Mouse (Mus musculus) erythroblast, adult 5-6 weeks (primary cell): ENCODE data around the gene Ccdc88c. TPM values are rescaled to one million over a fixed set of nuclear protein-coding genes. Genes with fewer than 3 reads are reported as not detected.

Experiments used
- ATAC-seq: replicated peaks from 2 replicates; pipeline ENCODE4 v1.8.0; 2016; ENCODE audit warnings: moderate number of reproducible peaks, mild to moderate bottlenecking, moderate TSS enrichment, inconsistent platforms; ENCODE audit not compliant: poor library complexity, low FRiP score, severe bottlenecking
- total RNA-seq, 2 experiments: library from RNA; stranded (forward) in 1 of 2; stranded (reverse) in 1 of 2; fragments of 150-400 nt in 1 of 2; fragments of 200-764, 138-1000 nt in 1 of 2; gene quantifications; 2 replicates each; pipeline versions ENCODE4 v1.2.3 to v1.2.4; 2015 to 2017; ENCODE audit warnings: low replicate concordance in 2 of 2

Ccdc88c gene
- total RNA-seq, 2 experiments from 2014 or later: 56.1 to 180 TPM

DNA sequence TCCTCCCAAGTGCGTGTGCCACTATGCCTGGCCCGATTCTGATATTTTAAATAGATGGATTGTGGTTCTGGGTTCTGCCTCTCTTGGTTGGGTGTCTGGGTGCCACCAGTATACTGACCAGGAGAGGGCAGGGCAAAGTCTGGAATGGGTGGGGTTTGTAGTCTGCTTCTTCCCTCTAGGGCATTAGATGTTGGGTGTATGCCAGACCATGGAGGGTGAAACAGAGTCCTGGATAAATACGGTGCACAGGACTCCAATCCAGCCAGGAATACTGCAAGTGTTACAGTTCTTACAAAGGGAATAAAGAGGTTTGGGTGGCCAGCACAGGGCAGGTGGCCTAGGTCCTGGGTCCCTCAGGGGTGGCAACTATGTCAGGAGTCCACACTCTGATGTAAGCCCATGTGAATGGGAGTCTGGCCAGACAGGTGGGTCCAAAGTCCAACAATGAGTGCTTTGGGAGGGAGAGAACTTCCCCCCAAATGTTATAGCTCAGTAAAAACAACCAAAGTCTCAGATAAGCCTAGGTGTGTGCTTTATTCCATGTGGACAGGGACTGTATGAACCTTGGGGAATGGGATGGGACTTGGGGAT lies 165.9 kb downstream of the Ccdc88c start:
- no peak; the same call in 1 of the 2 replicates for ATAC-seq

DNA sequence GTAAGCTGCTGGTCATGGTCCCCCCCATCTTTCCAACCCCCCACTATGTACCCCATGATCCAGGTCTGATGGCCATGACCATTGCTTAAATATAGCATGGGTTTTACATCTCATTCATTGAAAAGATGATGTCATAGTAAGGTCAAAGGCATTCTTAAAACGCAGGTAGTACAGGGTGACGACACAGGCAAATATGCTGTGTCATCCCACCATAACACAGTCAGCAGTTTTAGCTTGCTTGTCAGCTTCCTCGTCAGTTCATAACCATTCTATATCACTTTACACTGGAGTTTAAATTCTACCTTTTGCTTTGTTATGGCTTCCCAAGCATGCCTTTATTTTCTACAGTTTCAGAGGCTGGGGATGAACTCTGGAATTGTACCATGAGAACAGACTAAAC lies 166.6 kb downstream of the Ccdc88c start:
- ATAC-seq: peak; percentile 69

Other genes starting within 250 kb of the Ccdc88c start
- gene Dglucy, start 250.0 kb downstream of the Ccdc88c start, total RNA-seq (2015; ENCODE audit: low replicate concordance): 6.1 and 7.7 TPM in 2 replicates
- 1.1 and 11.8 TPM in 2 replicates for gene Dglucy, start 250.0 kb downstream of the Ccdc88c start, total RNA-seq (2017; ENCODE audit: low replicate concordance)
- not detected in 2 replicates for gene Gpr68, start 120.9 kb downstream of the Ccdc88c start, total RNA-seq (2015; ENCODE audit: low replicate concordance)
- gene Gpr68, start 120.9 kb downstream of the Ccdc88c start, total RNA-seq (2017; ENCODE audit: low replicate concordance): not detected in 2 replicates
- 27.9 and 44.9 TPM in 2 replicates for gene Ppp4r3a, start 54.6 kb upstream of the Ccdc88c start, total RNA-seq (2015; ENCODE audit: low replicate concordance)
- 66.5 TPM in 2 replicates for gene Ppp4r3a, start 54.6 kb upstream of the Ccdc88c start, total RNA-seq (2017; ENCODE audit: low replicate concordance)